Mouse (Mus musculus): ENCODE measurements at regions not wholly inside any gene's neighbourhood (a gene's known extent, or its start where the extent isn't known, plus 50 kb on each side); places are given as distances from the start of the nearest gene placed in this dataset.

GRCm38 (mm10) chr3:99793622-99794021 is 91.6 kb upstream of the Spag17 start:
- Histone ChIP-seq H3K27ac (no peak overlapping the region), H3K27me3 (ENCODE audit: control insufficient read depth, insufficient read depth, low read length) (no peaks in the 10 kb centered on the region), H3K79me2 (replicated peaks; ENCODE audit: control insufficient read depth, insufficient read depth, low read length) (no peaks in the 10 kb centered on the region), H3K4me3 (no peak overlapping the region), H3K4me1 (ENCODE audit: control insufficient read depth, insufficient read depth, low read length) (no peaks in the 10 kb centered on the region), H3K36me3 (ENCODE audit: control insufficient read depth, insufficient read depth, low read length) (no peaks in the 10 kb centered on the region), H3K9ac (ENCODE audit: low read depth, low read length) (no peak overlapping the region)
- intact Hi-C loops (cut with DNase I), result no loop called here
- 71% methylated on average over 3 of the region's 3 CpGs for WGBS
- no peak for DNase-seq
- TF ChIP-seq EP300 (IDR thresholded peaks at IDR 0.05; ENCODE audit: insufficient read depth, low read depth, low read length) (no peak), CTCF (IDR thresholded peaks at IDR 0.05) (no peak), POLR2A (IDR thresholded peaks at IDR 0.05; ENCODE audit: insufficient read depth, low read depth, low read length) (no peak)

GRCm38 (mm10) chr3:99795835-99796234 is 89.4 kb upstream of the Spag17 start:
- intact Hi-C loops (cut with DNase I), result no loop called here
- no peak for DNase-seq
- WGBS, result 70% methylated on average over 2 of the region's 2 CpGs
- Histone ChIP-seq H3K9ac (ENCODE audit: low read depth, low read length) (no peak overlapping the region), H3K4me1 (ENCODE audit: control insufficient read depth, insufficient read depth, low read length) (no peaks in the 10 kb centered on the region), H3K27ac (no peak overlapping the region), H3K27me3 (ENCODE audit: control insufficient read depth, insufficient read depth, low read length) (no peaks in the 10 kb centered on the region), H3K4me3 (no peak overlapping the region), H3K36me3 (ENCODE audit: control insufficient read depth, insufficient read depth, low read length) (no peaks in the 10 kb centered on the region), H3K79me2 (replicated peaks; ENCODE audit: control insufficient read depth, insufficient read depth, low read length) (no peaks in the 10 kb centered on the region)
- TF ChIP-seq CTCF (IDR thresholded peaks at IDR 0.05), result no peak
- no peak for TF ChIP-seq POLR2A (IDR thresholded peaks at IDR 0.05; ENCODE audit: insufficient read depth, low read depth, low read length)
- no peak for TF ChIP-seq EP300 (IDR thresholded peaks at IDR 0.05; ENCODE audit: insufficient read depth, low read depth, low read length)

- 39% methylated on average over 2 of the region's 2 CpGs for WGBS
- Histone ChIP-seq H3K27ac (no peak overlapping the region), H3K9ac (ENCODE audit: low read depth, low read length) (no peak overlapping the region), H3K4me1 (ENCODE audit: control insufficient read depth, insufficient read depth, low read length) (no peaks in the 10 kb centered on the region), H3K4me3 (no peak overlapping the region), H3K79me2 (replicated peaks; ENCODE audit: control insufficient read depth, insufficient read depth, low read length) (no peaks in the 10 kb centered on the region), H3K36me3 (ENCODE audit: control insufficient read depth, insufficient read depth, low read length) (no peaks in the 10 kb centered on the region), H3K27me3 (ENCODE audit: control insufficient read depth, insufficient read depth, low read length) (no peaks in the 10 kb centered on the region)
- no peak for TF ChIP-seq CTCF (IDR thresholded peaks at IDR 0.05)
- TF ChIP-seq EP300 (IDR thresholded peaks at IDR 0.05; ENCODE audit: insufficient read depth, low read depth, low read length), result no peak
- TF ChIP-seq POLR2A (IDR thresholded peaks at IDR 0.05; ENCODE audit: insufficient read depth, low read depth, low read length), result no peak
- peak in 1 of 2 experiments; percentile 7 for DNase-seq
- intact Hi-C loops (cut with DNase I), result no loop called here
These were observed 87.4 kb upstream of the Spag17 start for GRCm38 (mm10) chr3:99797791-99798190.

- DNase-seq, result no peak
- 87% methylated on average over 4 of the region's 4 CpGs for WGBS
- Histone ChIP-seq H3K9ac (ENCODE audit: low read depth, low read length) (no peak overlapping the region), H3K79me2 (replicated peaks; ENCODE audit: control insufficient read depth, insufficient read depth, low read length) (no peaks in the 10 kb centered on the region), H3K36me3 (ENCODE audit: control insufficient read depth, insufficient read depth, low read length) (no peaks in the 10 kb centered on the region), H3K27ac (peak overlapping the region; percentile 27; the same call in 1 of the 2 replicates), H3K4me3 (no peak overlapping the region), H3K4me1 (ENCODE audit: control insufficient read depth, insufficient read depth, low read length) (peaks cover 4% of the 10 kb centered on the region; the same call in 1 of the 2 replicates), H3K27me3 (ENCODE audit: control insufficient read depth, insufficient read depth, low read length) (no peaks in the 10 kb centered on the region)
- intact Hi-C loops (cut with DNase I), result no loop called here
- no peak for TF ChIP-seq POLR2A (IDR thresholded peaks at IDR 0.05; ENCODE audit: insufficient read depth, low read depth, low read length)
- no peak for TF ChIP-seq EP300 (IDR thresholded peaks at IDR 0.05; ENCODE audit: insufficient read depth, low read depth, low read length)
These were observed 74.7 kb upstream of the Spag17 start for GRCm38 (mm10) chr3:99810532-99810931.

GRCm38 (mm10) chr3:99811276-99811675 is 73.9 kb upstream of the Spag17 start:
- Histone ChIP-seq H3K9ac (ENCODE audit: low read depth, low read length) (no peak overlapping the region), H3K4me1 (ENCODE audit: control insufficient read depth, insufficient read depth, low read length) (peaks cover 4% of the 10 kb centered on the region; the same call in 1 of the 2 replicates), H3K79me2 (replicated peaks; ENCODE audit: control insufficient read depth, insufficient read depth, low read length) (no peaks in the 10 kb centered on the region), H3K36me3 (ENCODE audit: control insufficient read depth, insufficient read depth, low read length) (no peaks in the 10 kb centered on the region), H3K27me3 (ENCODE audit: control insufficient read depth, insufficient read depth, low read length) (no peaks in the 10 kb centered on the region), H3K4me3 (no peak overlapping the region), H3K27ac (peak overlapping the region; percentile 27)
- peak; percentile 18; the same call in 1 of the 2 replicates for TF ChIP-seq CTCF (IDR thresholded peaks at IDR 0.05)
- peak; percentile 60; the same call in 1 of the 2 replicates for TF ChIP-seq EP300 (IDR thresholded peaks at IDR 0.05; ENCODE audit: insufficient read depth, low read depth, low read length)
- TF ChIP-seq POLR2A (IDR thresholded peaks at IDR 0.05; ENCODE audit: insufficient read depth, low read depth, low read length), result no peak
- WGBS, result 75% methylated on average over 3 of the region's 3 CpGs
- intact Hi-C loops (cut with DNase I), result no loop called here
- DNase-seq, result peak in 1 of 2 experiments; percentile 18

GRCm38 (mm10) chr3:99812836-99813235 is 72.4 kb upstream of the Spag17 start:
- Histone ChIP-seq H3K4me3 (no peak overlapping the region), H3K9ac (ENCODE audit: low read depth, low read length) (no peak overlapping the region), H3K36me3 (ENCODE audit: control insufficient read depth, insufficient read depth, low read length) (no peaks in the 10 kb centered on the region), H3K4me1 (ENCODE audit: control insufficient read depth, insufficient read depth, low read length) (peaks cover 4% of the 10 kb centered on the region; the same call in 1 of the 2 replicates), H3K27me3 (ENCODE audit: control insufficient read depth, insufficient read depth, low read length) (no peaks in the 10 kb centered on the region), H3K79me2 (replicated peaks; ENCODE audit: control insufficient read depth, insufficient read depth, low read length) (no peaks in the 10 kb centered on the region), H3K27ac (no peak overlapping the region)
- no peak for DNase-seq
- intact Hi-C loops (cut with DNase I), result no loop called here
- WGBS, result 82% methylated on average over 4 of the region's 4 CpGs
- TF ChIP-seq POLR2A (IDR thresholded peaks at IDR 0.05; ENCODE audit: insufficient read depth, low read depth, low read length), result no peak
- no peak for TF ChIP-seq EP300 (IDR thresholded peaks at IDR 0.05; ENCODE audit: insufficient read depth, low read depth, low read length)
- TF ChIP-seq CTCF (IDR thresholded peaks at IDR 0.05), result no peak
